Mouse (Mus musculus) adrenal gland, postnatal 36 days (tissue): ENCODE results near the gene Mfsd13b. TPM values are rescaled to one million over a fixed set of nuclear protein-coding genes. Genes with fewer than 3 reads are reported as not detected.
"Not testable (repeated sequence)": the region's sequence is repeated elsewhere in the genome, so short reads cannot be mapped to it uniquely, and the experiment has no call there.

ENCODE experiments used
- DNase-seq, 2 experiments: peaks; one replicate each; pipeline ENCODE4 v3.0.0; 2021; ENCODE audit warnings: mixed read lengths in 1 of 2
- long read RNA-seq, 2 experiments: library from polyadenylated mRNA; stranded (forward); transcript quantifications; one replicate each; pipeline ENCODE4 v2.0.0; 2021; ENCODE audit warnings: borderline sequencing depth in 2 of 2
- total RNA-seq, 2 experiments: library from RNA; stranded (reverse); gene quantifications; 2 replicates each; pipeline ENCODE4 v1.2.3; 2021

Mfsd13b gene
- not detected for total RNA-seq
- long read RNA-seq, experiment 1, result 0 reads
- long read RNA-seq, experiment 2, partial matches to known transcripts, result 0 of 3 reads
- long read RNA-seq, experiment 2, other reads (novel, unspliced or antisense), result 3 of 3 reads

GRCm38 (mm10) chr7:120982200-120982841 is at the start of gene Mfsd13b, which contains the start of gene Cdr2:
Gene Mfsd13b, plus strand, starts transcription at chr7:120982509.
Gene Cdr2, minus strand, starts transcription at chr7:120982312.
- peak; percentile 93 to 95 for DNase-seq

- no peak for DNase-seq
Measured at GRCm38 (mm10) chr7:120933110-120933509, 49.2 kb upstream of the Mfsd13b start.

- no peak for DNase-seq
Measured at GRCm38 (mm10) chr7:120933680-120934195, 48.6 kb upstream of the Mfsd13b start.

GRCm38 (mm10) chr7:120934716-120935115 is 47.6 kb upstream of the Mfsd13b start:
- peak; percentile 41 to 62 for DNase-seq

GRCm38 (mm10) chr7:120936522-120936921 is 45.8 kb upstream of the Mfsd13b start:
- no peak for DNase-seq

- no peak for DNase-seq
Measured at GRCm38 (mm10) chr7:120938206-120938605, 44.1 kb upstream of the Mfsd13b start.

- peak; percentile 6 to 15 for DNase-seq
Measured at GRCm38 (mm10) chr7:120940343-120940742, 42.0 kb upstream of the Mfsd13b start.

- DNase-seq, result no peak
Measured at GRCm38 (mm10) chr7:120941214-120941613, 41.1 kb upstream of the Mfsd13b start.

GRCm38 (mm10) chr7:120942506-120942905 is 39.8 kb upstream of the Mfsd13b start:
- no peak for DNase-seq

- DNase-seq, result peak; percentile 43 to 65
Measured at GRCm38 (mm10) chr7:120943936-120944509, 38.3 kb upstream of the Mfsd13b start.

- not testable (repeated sequence) for DNase-seq
Measured at GRCm38 (mm10) chr7:120953591-120953990, 28.7 kb upstream of the Mfsd13b start.

GRCm38 (mm10) chr7:120960116-120960515 is 22.2 kb upstream of the Mfsd13b start:
- no peak for DNase-seq

- peak in 1 of 2 experiments; percentile 11 for DNase-seq
Measured at GRCm38 (mm10) chr7:120960601-120961000, 21.7 kb upstream of the Mfsd13b start.

- DNase-seq, result no peak
Measured at GRCm38 (mm10) chr7:120961893-120962292, 20.4 kb upstream of the Mfsd13b start.

GRCm38 (mm10) chr7:120963126-120963525 is 19.2 kb upstream of the Mfsd13b start:
- DNase-seq, result no peak

GRCm38 (mm10) chr7:120969221-120969620 is 13.1 kb upstream of the Mfsd13b start:
- DNase-seq, result no peak

- no peak for DNase-seq
Measured at GRCm38 (mm10) chr7:120970112-120970511, 12.2 kb upstream of the Mfsd13b start.

GRCm38 (mm10) chr7:120972471-120972870 is 9.8 kb upstream of the Mfsd13b start:
- DNase-seq, result not testable (repeated sequence)

- no peak for DNase-seq
Measured at GRCm38 (mm10) chr7:120974001-120974400, 8.3 kb upstream of the Mfsd13b start.

- DNase-seq, result peak in 1 of 2 experiments; percentile 15
Measured at GRCm38 (mm10) chr7:120977063-120977462, 5.2 kb upstream of the Mfsd13b start.

- DNase-seq, result no peak
Measured at GRCm38 (mm10) chr7:120980041-120980440, 2.3 kb upstream of the Mfsd13b start.

- peak; percentile 48 to 61 for DNase-seq
Measured at GRCm38 (mm10) chr7:120980931-120981924, 1.1 kb upstream of the Mfsd13b start.
